Mouse (Mus musculus) liver, embryonic 13.5 days (tissue): ENCODE data around the gene Hydin. TPM values are rescaled to one million over a fixed set of nuclear protein-coding genes. Genes with fewer than 3 reads are reported as not detected.

Source experiments
- ATAC-seq: fragments of 200-750 bp; cut with Nextera tagmentation; 2 replicates; pipeline ENCODE4 v1.8.0; 2017; ENCODE audit warnings: low read depth, mild to moderate bottlenecking, moderate number of reproducible peaks, moderate library complexity
- DNase-seq: peaks from one replicate; pipeline ENCODE4 v3.0.0; 2022
- H3K27ac ChIP-seq: fragments of 300-500 bp; sonication (generic); 2 replicates; pipeline ENCODE4 v1.5.1; 2015; ENCODE audit warnings: moderate library complexity, mild to moderate bottlenecking, inconsistent platforms
- H3K27me3 ChIP-seq: fragments of 300-500 bp; sonication (generic); 2 replicates; pipeline ENCODE4 v1.6.1; 2015; ENCODE audit warnings: mild to moderate bottlenecking, inconsistent platforms
- H3K36me3 ChIP-seq: fragments of 300-500 bp; sonication (generic); 2 replicates; pipeline ENCODE4 v1.6.1; 2015; ENCODE audit warnings: mild to moderate bottlenecking, inconsistent platforms
- H3K4me1 ChIP-seq: fragments of 300-500 bp; sonication (generic); replicated peaks from 2 replicates; pipeline ENCODE4 v1.6.1; 2015; ENCODE audit warnings: inconsistent platforms
- H3K4me2 ChIP-seq: fragments of 300-500 bp; sonication (generic); 2 replicates; pipeline ENCODE4 v1.6.1; 2015; ENCODE audit warnings: inconsistent platforms, mild to moderate bottlenecking, moderate library complexity
- H3K4me3 ChIP-seq: fragments of 300-500 bp; sonication (generic); replicated peaks from 2 replicates; pipeline ENCODE4 v1.5.1; 2015; ENCODE audit warnings: mild to moderate bottlenecking, inconsistent platforms
- H3K9ac ChIP-seq: fragments of 300-500 bp; sonication (generic); 2 replicates; pipeline ENCODE4 v1.6.1; 2015; ENCODE audit warnings: mild to moderate bottlenecking, inconsistent platforms
- H3K9me3 ChIP-seq: fragments of 300-500 bp; sonication (generic); replicated peaks from 2 replicates; pipeline ENCODE4 v1.6.1; 2016; ENCODE audit warnings: inconsistent platforms
- WGBS: fragments of 180-500 bp; shearing (Covaris S2); methylation state at CpG from one replicate; pipeline ENCODE4 v1.1.7; 2015; ENCODE audit not compliant: insufficient replicate concordance; 5-methylcytosine and 5-hydroxymethylcytosine counted together
- polyA plus RNA-seq: library from polyadenylated mRNA; unstranded; fragments of >200 nt; fragmentation: Nextera tagmentation; extraction: Ambion mirVana; gene quantifications from 2 replicates; pipeline ENCODE4 v1.2.1, GENCODE M21; 2015

The Hydin gene
- polyA plus RNA-seq, 1 experiment from 2014 or later: 0.06 TPM

- no peaks in the 10 kb centered on the region for H3K9me3 ChIP-seq
- H3K9ac ChIP-seq: no peak overlapping the region
- no peak overlapping the region for H3K4me2 ChIP-seq
- H3K4me3 ChIP-seq: no peak overlapping the region
- DNase-seq (no peak), ATAC-seq (no peak)
- WGBS: 73% methylated on average over 4 of the region's 4 CpGs
- no peaks in the 10 kb centered on the region for H3K4me1 ChIP-seq
- H3K27me3 ChIP-seq: no peaks in the 10 kb centered on the region
- no peak overlapping the region for H3K27ac ChIP-seq
- no peaks in the 10 kb centered on the region for H3K36me3 ChIP-seq
These were observed 187.7 kb downstream of the Hydin start for GRCm38 (mm10) chr8:110454466-110454865.

DNA sequence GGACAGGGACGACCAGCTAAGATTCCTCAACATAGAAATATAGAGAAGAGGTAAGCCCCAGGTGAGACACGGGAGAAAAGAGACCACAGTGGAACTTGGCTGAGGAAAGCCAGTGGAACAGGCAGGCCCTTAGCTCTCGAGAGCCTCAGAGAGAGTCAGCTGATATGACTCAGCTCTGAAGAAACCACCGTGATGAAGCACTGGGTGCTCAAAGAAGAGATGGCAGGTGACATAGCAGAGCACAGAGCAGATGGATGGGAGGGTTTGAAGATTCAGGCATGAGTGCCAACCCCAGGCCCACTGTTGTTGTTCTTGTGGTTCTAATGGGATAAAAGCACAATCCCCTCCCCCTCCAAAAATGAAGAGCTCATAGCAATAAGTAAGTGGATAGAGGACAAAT is 190.6 kb downstream of the Hydin start:
- no peaks in the 10 kb centered on the region for H3K9me3 ChIP-seq
- ATAC-seq: no peak
- H3K36me3 ChIP-seq: no peaks in the 10 kb centered on the region
- no peak overlapping the region for H3K27ac ChIP-seq
- no peaks in the 10 kb centered on the region for H3K4me1 ChIP-seq
- no peak for DNase-seq
- H3K4me3 ChIP-seq: no peak overlapping the region
- no peak overlapping the region for H3K4me2 ChIP-seq
- no peaks in the 10 kb centered on the region for H3K27me3 ChIP-seq
- WGBS: 50% methylated on average over 4 of the region's 4 CpGs
- no peak overlapping the region for H3K9ac ChIP-seq

DNA sequence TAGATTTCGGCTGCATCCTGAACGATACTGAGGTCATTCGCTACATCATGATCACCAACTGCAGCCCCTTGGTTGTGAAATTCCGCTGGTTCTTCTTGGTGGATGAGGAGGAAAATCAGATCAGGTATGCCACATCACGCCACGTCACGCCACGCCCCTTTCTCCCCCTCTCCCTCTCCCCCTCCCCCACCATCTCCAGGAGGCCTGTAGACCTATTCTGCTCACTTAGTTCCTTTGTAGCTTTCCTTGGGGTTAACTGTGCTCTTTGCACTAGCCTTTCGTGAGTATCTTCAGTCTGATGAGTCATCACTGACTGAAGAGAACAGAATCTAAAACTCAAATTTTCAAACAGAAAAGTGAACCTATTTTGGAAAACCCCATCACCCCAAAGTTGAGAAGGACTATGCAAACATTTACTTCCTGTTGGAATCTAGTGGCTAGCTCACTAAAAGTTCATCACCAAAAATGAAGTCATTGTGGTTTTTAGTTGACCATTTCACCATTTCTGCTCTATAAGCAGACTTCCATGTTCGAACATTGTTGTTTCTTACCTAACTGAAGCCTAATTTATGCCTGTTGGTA is 195.9 kb downstream of the Hydin start:
- Histone ChIP-seq H3K27me3 (no peaks in the 10 kb centered on the region), H3K4me3 (no peak overlapping the region), H3K36me3 (no peaks in the 10 kb centered on the region), H3K4me2 (no peak overlapping the region), H3K9me3 (no peaks in the 10 kb centered on the region), H3K9ac (no peak overlapping the region), H3K27ac (no peak overlapping the region), H3K4me1 (no peaks in the 10 kb centered on the region)
- ATAC-seq (no peak), DNase-seq (no peak)
- 66% methylated on average over 10 of the region's 10 CpGs for WGBS

DNA sequence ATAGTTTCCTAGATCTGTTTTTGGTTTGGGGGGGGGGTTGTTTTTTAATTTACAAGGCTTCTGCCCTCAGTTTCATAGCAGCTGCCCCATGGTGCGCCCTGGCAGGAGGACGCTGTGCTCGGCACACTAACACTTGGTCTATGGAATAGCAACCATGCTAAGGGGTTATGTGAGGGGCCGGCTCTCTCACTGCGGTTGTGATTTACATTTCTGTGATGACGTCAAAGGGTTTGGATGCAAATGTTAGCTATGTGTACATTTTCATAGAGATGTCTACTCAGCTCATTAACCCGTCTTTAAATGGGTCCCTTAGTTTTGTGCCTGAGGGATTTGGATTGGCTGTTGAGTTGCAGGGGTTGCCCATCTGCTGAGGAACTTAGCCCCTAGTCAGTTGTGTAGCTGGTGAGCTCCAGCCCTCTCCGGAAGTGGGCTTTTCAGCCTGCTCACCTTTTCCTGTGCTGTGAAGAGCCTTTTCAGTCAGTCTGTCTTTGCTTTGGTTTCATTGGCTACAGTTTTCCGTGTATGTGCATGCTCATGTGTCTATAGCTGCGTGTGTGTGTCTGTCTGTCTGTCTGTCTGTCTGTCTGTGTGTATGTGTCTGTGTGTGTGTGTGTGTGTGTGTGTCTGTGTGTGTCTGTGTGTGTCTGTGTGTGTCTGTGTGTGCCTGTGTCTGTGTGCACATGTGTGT is 197.1 kb downstream of the Hydin start:
- WGBS: 70% methylated on average over 10 of the region's 10 CpGs
- no peak for ATAC-seq
- DNase-seq: no peak

GRCm38 (mm10) chr8:110465606-110466005 is 198.8 kb downstream of the Hydin start:
- H3K4me1 ChIP-seq: no peaks in the 10 kb centered on the region
- no peak overlapping the region for H3K4me2 ChIP-seq
- H3K9me3 ChIP-seq: no peaks in the 10 kb centered on the region
- no peaks in the 10 kb centered on the region for H3K36me3 ChIP-seq
- H3K4me3 ChIP-seq: no peak overlapping the region
- DNase-seq: no peak
- H3K27me3 ChIP-seq: no peaks in the 10 kb centered on the region
- H3K27ac ChIP-seq: no peak overlapping the region
- no peak overlapping the region for H3K9ac ChIP-seq
- no peak for ATAC-seq
- 66% methylated on average over 9 of the region's 9 CpGs for WGBS

More for the DNA sequence above, 197.1 kb downstream of the Hydin start:
- Histone ChIP-seq H3K4me3 (no peak overlapping the region), H3K27me3 (no peaks in the 10 kb centered on the region), H3K9me3 (no peaks in the 10 kb centered on the region), H3K9ac (no peak overlapping the region), H3K4me1 (no peaks in the 10 kb centered on the region), H3K36me3 (no peaks in the 10 kb centered on the region), H3K27ac (no peak overlapping the region), H3K4me2 (no peak overlapping the region)

DNA sequence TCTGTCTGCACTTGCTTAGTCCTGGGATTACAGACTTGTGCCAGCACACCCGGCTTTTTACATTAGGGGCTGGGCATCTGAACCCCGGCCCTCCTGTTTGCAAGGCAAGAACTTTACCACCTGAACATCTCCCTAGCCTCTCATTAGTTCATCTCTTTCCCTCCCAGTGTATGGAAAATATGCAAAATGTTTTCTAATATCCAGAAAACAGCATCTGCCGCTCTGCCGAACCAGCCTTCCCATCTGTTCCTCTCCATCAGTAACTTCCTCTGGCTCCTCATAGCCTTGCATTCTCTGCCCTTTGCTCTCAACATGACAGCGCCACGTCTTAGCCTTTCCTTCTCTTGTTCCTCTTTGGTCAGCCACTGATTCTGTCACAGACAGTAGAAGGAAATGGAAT is 210.5 kb downstream of the Hydin start:
- 64% methylated on average over 6 of the region's 6 CpGs for WGBS
- H3K36me3 ChIP-seq: no peaks in the 10 kb centered on the region
- no peak overlapping the region for H3K27ac ChIP-seq
- DNase-seq (no peak), ATAC-seq (no peak)
- H3K4me3 ChIP-seq: no peak overlapping the region
- H3K4me1 ChIP-seq: no peaks in the 10 kb centered on the region
- no peaks in the 10 kb centered on the region for H3K27me3 ChIP-seq
- H3K9ac ChIP-seq: no peak overlapping the region
- no peaks in the 10 kb centered on the region for H3K9me3 ChIP-seq
- H3K4me2 ChIP-seq: no peak overlapping the region

DNA sequence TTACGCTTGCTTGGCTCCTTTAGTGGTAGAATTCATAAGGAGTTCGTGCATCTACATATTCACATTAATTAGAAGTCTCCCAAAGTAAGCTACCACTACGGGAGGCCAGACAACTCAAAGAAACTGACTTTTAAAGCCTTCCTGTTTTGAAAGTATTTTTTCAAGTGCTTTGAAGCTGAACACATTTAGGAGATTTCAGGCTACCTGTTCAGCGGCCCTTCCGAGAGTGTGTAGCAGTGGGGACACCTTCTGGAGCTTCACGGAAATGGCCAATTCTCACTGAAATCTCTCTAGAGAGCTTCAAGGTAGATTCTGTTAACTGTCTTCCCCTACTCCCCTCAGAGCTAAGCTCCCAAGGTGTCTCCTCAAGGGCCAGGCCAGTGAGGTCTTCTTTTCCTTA is 211.8 kb downstream of the Hydin start:
- Histone ChIP-seq H3K9me3 (no peaks in the 10 kb centered on the region), H3K4me2 (no peak overlapping the region), H3K4me3 (no peak overlapping the region), H3K36me3 (no peaks in the 10 kb centered on the region), H3K4me1 (no peaks in the 10 kb centered on the region), H3K27ac (no peak overlapping the region), H3K27me3 (no peaks in the 10 kb centered on the region), H3K9ac (no peak overlapping the region)
- 41% methylated on average over 6 of the region's 6 CpGs for WGBS
- no peak for DNase-seq
- ATAC-seq: no peak

- Histone ChIP-seq H3K4me3 (no peak overlapping the region), H3K4me1 (no peaks in the 10 kb centered on the region), H3K36me3 (no peaks in the 10 kb centered on the region), H3K4me2 (no peak overlapping the region), H3K9ac (no peak overlapping the region), H3K9me3 (no peaks in the 10 kb centered on the region), H3K27ac (no peak overlapping the region), H3K27me3 (no peaks in the 10 kb centered on the region)
- DNase-seq (no peak), ATAC-seq (no peak)
- 48% methylated on average over 12 of the region's 12 CpGs for WGBS
These were observed 212.6 kb downstream of the Hydin start for GRCm38 (mm10) chr8:110479401-110479800.

DNA sequence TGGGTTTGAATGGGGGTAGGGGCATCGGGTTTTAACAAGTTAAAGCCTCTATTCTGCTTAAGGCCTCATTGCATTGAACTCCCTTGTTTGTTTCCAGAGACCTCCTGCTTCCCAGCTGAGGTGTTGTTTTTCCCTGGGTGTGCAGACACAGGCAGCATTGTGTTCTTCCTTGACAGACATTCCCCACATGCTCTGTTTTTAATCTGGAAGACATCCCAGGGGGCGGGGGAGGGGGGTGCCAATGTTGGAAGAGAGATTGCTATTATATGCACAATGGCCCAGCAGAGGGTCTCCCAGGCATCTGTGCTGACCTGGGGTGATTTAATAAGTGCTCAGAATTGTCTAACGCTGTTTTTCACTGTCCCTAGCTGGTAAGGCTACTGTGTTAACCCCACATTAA is 215.5 kb downstream of the Hydin start:
- Histone ChIP-seq H3K27me3 (no peaks in the 10 kb centered on the region), H3K36me3 (no peaks in the 10 kb centered on the region), H3K27ac (no peak overlapping the region), H3K4me1 (no peaks in the 10 kb centered on the region), H3K4me3 (no peak overlapping the region), H3K9me3 (no peaks in the 10 kb centered on the region), H3K9ac (no peak overlapping the region), H3K4me2 (no peak overlapping the region)
- WGBS: 31% methylated on average over 3 of the region's 3 CpGs
- DNase-seq (no peak), ATAC-seq (no peak)

GRCm38 (mm10) chr8:110485234-110485633 is 218.5 kb downstream of the Hydin start:
- 83% methylated on average over 13 of the region's 13 CpGs for WGBS
- Histone ChIP-seq H3K9me3 (0 out of 2 replicates have a peak, but pooled peaks cover 4% of the 10 kb centered on the region), H3K4me2 (no peak overlapping the region), H3K4me3 (no peak overlapping the region), H3K4me1 (no peaks in the 10 kb centered on the region), H3K36me3 (no peaks in the 10 kb centered on the region), H3K27me3 (no peaks in the 10 kb centered on the region), H3K9ac (no peak overlapping the region), H3K27ac (no peak overlapping the region)
- no peak for DNase-seq
- no peak for ATAC-seq

DNA sequence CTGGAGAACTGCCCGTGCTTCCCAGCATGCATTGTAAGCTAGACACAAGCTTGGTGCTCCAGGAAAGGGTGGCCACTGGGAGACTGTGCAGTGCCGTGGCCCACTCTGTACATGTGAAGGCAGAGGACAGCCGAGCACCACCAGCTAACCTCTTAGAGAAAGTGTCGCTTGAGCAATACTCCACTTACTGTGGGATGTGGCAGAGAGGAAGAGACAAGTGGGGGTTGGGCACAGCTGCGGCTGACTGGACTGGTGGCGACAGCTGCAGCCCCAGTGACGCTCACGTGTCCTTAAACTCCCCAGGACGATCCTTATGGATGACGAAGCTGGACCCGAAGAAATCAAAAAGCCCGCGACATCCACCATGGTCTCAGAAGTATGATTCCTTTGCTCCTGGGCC is 219.2 kb downstream of the Hydin start:
- no peaks in the 10 kb centered on the region for H3K4me1 ChIP-seq
- no peaks in the 10 kb centered on the region for H3K27me3 ChIP-seq
- H3K36me3 ChIP-seq: no peaks in the 10 kb centered on the region
- H3K9me3 ChIP-seq: 0 out of 2 replicates have a peak, but pooled peaks cover 4% of the 10 kb centered on the region
- H3K4me2 ChIP-seq: no peak overlapping the region
- H3K27ac ChIP-seq: no peak overlapping the region
- DNase-seq (no peak), ATAC-seq (no peak)
- H3K9ac ChIP-seq: no peak overlapping the region
- WGBS: 61% methylated on average over 13 of the region's 13 CpGs
- no peak overlapping the region for H3K4me3 ChIP-seq

DNA sequence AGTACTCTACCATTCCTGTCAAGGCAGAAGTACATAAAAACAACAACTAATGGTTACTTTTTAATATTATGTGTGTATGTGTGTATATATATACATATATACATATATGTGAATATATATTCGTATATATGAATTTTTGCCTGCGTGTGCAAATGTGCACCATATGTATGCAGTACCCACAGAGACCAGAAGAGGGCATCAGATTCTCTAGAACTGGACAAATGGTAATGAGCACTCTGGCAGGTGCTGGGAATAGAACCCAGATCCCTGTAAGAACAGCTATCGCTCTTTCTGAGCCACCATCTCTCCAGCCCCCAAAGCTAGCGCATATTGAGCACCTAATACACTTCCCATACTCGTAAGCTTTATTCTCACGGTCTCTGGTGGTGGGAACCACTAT is 220.9 kb downstream of the Hydin start:
- 82% methylated on average over 6 of the region's 6 CpGs for WGBS
- no peak for ATAC-seq
- H3K4me3 ChIP-seq: no peak overlapping the region
- no peak overlapping the region for H3K27ac ChIP-seq
- 0 out of 2 replicates have a peak, but pooled peaks cover 4% of the 10 kb centered on the region for H3K9me3 ChIP-seq
- H3K36me3 ChIP-seq: no peaks in the 10 kb centered on the region
- no peak overlapping the region for H3K4me2 ChIP-seq
- no peak overlapping the region for H3K9ac ChIP-seq
- no peaks in the 10 kb centered on the region for H3K27me3 ChIP-seq
- no peak for DNase-seq
- H3K4me1 ChIP-seq: no peaks in the 10 kb centered on the region
